Mouse (Mus musculus) ovary, postnatal 14 days (tissue): ENCODE data around the gene Gm37240.

ENCODE experiments used
- DNase-seq: peaks from one replicate; pipeline ENCODE4 v3.0.0; 2022; ENCODE audit warnings: low spot score

The Gm37240 gene

GRCm38 (mm10) chr3:85184916-85185315, 702.4 kb downstream of the Gm37240 start:
- DNase-seq, result no peak

- no peak for DNase-seq
These were observed 703.2 kb downstream of the Gm37240 start for GRCm38 (mm10) chr3:85184151-85184550.

- DNase-seq, result no peak
These were observed 710.6 kb downstream of the Gm37240 start for GRCm38 (mm10) chr3:85176736-85177135.

- DNase-seq, result no peak
These were observed 712.5 kb downstream of the Gm37240 start for GRCm38 (mm10) chr3:85174542-85175469.

GRCm38 (mm10) chr3:85173441-85174071, 713.8 kb downstream of the Gm37240 start:
- no peak for DNase-seq

- no peak for DNase-seq
These were observed 714.8 kb downstream of the Gm37240 start for GRCm38 (mm10) chr3:85172532-85172931.

DNA sequence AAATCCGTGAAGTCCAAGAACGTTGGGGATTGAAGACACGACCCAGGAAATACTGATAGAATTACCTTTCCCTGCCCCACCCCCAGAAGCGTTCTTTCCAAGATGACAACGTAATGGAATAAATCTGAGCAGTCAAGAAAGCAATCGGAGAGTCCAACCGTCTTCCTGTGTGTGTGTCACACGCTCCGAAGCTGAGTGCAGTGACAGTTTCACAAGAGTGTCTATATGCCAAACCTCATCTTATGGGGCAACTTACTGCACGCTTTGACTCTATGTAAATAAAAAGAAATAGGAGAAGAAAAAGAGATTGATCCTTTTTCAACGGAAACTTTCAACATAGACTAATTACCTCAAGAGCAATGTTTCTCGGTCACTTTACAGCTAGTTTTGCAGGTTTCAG, 715.2 kb downstream of the Gm37240 start:
- no peak for DNase-seq

DNA sequence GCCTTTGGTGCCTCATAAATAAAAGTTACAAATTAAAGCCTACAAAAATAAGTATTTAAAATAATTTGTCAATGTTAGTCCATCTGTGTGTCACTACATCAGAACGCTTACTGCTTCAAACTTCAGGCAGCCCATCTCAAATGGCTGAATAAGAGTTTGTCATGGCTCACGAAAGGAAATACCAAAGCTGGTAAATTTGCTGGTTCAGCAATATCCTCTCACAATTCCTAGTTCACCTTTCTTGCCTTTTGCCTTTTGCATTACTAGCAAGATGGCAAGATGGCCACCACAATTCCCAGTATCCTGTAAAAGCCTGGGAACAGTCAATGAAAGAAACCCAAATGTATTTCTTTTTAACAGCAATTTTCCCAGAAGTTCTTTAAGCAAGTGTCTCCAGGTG, 718.5 kb downstream of the Gm37240 start:
- DNase-seq, result no peak

- DNase-seq, result no peak
These were observed 722.4 kb downstream of the Gm37240 start for GRCm38 (mm10) chr3:85164931-85165330.

- DNase-seq, result no peak
These were observed 723.9 kb downstream of the Gm37240 start for GRCm38 (mm10) chr3:85163396-85163795.

GRCm38 (mm10) chr3:85162430-85162829, 724.9 kb downstream of the Gm37240 start:
- DNase-seq, result no peak

- no peak for DNase-seq
These were observed 726.5 kb downstream of the Gm37240 start for GRCm38 (mm10) chr3:85160816-85161215.

DNA sequence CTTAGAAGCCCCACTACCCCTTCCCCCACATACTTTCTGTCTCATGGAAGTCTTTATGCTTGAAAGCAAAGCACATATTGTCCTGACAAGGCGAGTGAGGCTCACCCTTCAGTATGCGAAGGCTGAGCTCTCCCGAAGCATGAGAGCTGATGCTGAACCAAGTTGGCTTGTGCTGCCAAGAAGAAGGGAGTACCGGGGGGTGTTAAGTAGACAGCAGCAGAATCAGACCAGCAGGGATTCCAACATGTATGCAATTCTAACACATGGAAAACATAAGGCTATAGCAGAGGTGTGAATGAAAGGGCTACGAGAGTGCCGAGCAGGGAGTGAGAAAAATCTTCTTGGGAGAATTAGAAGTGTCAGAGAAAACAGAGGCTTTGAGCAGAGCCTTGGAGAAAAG, 727.7 kb downstream of the Gm37240 start:
- DNase-seq, result no peak

GRCm38 (mm10) chr3:85148816-85149215, 738.5 kb downstream of the Gm37240 start:
- DNase-seq, result no peak

GRCm38 (mm10) chr3:85148038-85148550, 739.2 kb downstream of the Gm37240 start:
- DNase-seq, result no peak

GRCm38 (mm10) chr3:85145568-85145967, 741.8 kb downstream of the Gm37240 start:
- peak; percentile 5 for DNase-seq

DNA sequence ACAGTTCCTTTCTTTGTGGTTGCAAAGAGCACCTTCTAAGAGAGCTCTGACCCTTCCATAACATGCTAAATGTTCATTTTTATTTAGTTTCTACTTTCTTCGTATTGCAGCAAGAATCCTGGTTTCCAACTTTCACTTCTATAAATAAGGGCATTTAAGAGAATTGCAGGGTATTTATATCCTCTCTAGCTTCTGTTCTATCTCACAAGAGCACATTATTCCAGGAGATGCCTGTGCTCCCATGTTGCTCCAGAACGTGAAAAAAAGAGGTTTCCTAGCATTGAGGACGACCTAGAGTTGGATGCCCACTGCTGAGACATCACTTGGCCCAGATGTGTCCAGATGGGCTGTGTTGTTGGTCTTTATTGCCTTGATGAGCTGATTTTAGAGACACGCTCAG, 742.2 kb downstream of the Gm37240 start:
- no peak for DNase-seq

GRCm38 (mm10) chr3:85144425-85144824, 742.9 kb downstream of the Gm37240 start:
- DNase-seq, result no peak

GRCm38 (mm10) chr3:85140488-85140887, 746.8 kb downstream of the Gm37240 start:
- no peak for DNase-seq

DNA sequence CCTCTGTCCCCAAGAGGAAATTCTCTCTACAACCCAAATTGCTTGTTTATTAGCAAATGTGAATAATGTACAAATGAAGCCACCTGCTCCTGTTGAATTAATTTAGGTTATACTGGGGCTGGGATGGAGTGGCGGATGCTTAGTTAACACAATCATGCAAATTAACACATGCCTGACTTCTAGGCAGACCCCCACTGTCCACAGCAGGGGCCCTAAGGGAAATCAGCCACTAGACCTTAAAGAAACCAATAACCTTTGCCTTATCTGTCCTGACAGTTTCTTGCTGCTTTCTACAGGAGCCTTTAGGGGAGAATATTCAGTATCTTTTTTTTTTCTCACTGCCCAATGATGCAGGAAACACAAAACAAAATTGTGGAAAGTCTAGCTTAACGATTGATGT, 748.9 kb downstream of the Gm37240 start:
- no peak for DNase-seq

GRCm38 (mm10) chr3:85133561-85133960, 753.8 kb downstream of the Gm37240 start:
- DNase-seq, result no peak

DNA sequence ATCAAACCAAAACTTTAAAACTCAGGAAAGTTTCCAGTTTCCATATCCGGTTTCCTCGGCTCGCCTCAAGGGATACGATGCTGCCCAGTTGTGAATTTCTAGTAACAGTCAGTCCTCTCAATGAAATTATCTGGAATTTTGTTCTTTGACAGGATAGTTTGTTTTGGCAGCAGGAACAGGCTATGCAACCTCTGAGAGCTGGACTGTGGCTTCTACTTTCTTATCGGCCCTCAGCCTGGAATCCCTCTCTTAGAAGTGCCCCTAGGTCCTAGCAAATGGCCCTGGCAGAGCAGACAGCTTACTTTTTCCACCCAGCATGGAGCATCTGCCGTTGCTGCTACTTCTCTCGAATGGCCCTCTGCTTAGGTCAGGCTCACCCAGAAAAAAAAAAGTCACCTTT, 755.4 kb downstream of the Gm37240 start:
- DNase-seq, result no peak

DNA sequence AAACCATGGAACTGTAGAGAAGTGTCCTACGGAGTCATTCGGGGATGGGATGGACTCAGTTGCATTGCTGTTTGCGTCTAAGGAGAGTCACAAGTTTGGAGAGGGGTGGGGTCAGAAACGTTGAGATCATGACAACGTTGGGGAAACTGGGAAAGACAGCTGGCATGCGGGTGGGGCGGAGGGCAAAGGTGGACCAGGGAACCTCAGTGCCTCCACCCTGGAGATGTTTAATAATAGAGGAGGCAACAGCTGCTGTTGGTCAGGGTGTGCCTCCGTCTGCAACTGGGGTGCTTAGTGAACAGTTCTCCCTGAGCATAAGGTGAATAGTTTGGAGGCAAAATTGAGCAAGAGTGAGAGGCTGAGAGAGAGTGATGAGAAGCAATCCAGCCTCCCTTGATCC, 758.8 kb downstream of the Gm37240 start:
- no peak for DNase-seq
